Mouse (Mus musculus) Patski (cell line): ENCODE results near the gene Hoxd11. TPM values are rescaled to one million over a fixed set of nuclear protein-coding genes. Genes with fewer than 3 reads are reported as not detected.

Experiments
- ATAC-seq: fragments of 100-300 bp; one replicate; pipeline ENCODE4 v1.8.0; 2021
- CTCF ChIA-PET: fragments of 350-600 bp; sonication (Branson Sonifier 250); formaldehyde crosslinking; loops from one replicate; lab custom pipeline; 2022; ENCODE audit warnings: inconsistent platforms; lab: Charles Lee
- POLR2A ChIA-PET: fragments of 350-600 bp; sonication (Branson Sonifier 250); formaldehyde crosslinking; loops from one replicate; lab custom pipeline; 2022; ENCODE audit warnings: antibody characterized with exemption, inconsistent platforms; lab: Charles Lee
- DNase-seq: peaks from one replicate; pipeline ENCODE4 v3.0.0-alpha.2; 2011; ENCODE audit warnings: low read depth, low spot score
- H3K27me3 ChIP-seq: fragments of 371-371 bp; one replicate; pipeline ENCODE4 v1.5.1; 2021
- CTCF ChIP-seq: fragments of 100-300 bp; IDR thresholded peaks from one replicate; pipeline ENCODE4 v1.5.1; 2021
- in situ Hi-C: fragments of 300-500 bp; cut with MboI; formaldehyde crosslinking; loops from 3 replicates; pipeline ENCODE4 v1.11.1; 2018; ENCODE audit warnings: low pct_unique_long_range_greater_than_20kb, mixed read lengths
- polyA plus RNA-seq: library from polyadenylated mRNA; unstranded; gene quantifications from one replicate; pipeline ENCODE4 v1.2.3, GENCODE M21; 2021

Hoxd11 gene
- polyA plus RNA-seq, 1 experiment from 2014 or later = not detected

DNA sequence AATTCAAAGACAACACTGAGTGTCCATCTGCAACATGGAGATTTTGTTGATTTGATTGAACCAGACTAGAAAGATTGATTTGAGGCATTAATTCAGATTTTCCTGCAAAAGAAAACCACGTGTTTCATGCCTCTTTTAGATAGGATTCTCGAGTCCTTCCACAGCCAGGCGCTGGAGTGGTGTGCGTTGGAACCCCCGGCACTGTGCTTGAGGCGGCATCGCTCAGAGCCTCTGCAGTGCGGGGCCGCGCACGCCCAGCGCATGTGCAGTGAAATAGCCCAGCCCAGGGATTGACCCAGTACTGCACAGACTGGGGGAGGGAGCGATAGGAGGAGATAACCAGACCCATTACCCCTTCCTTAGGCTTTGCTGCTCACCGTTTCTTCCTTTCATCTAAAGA is 35.5 kb downstream of the Hoxd11 start:
- no peak for DNase-seq
- POLR2A ChIA-PET = interaction anchor here (0.6 to 0.7 kb wide), 2 partner anchors 152 to 389 kb away, joined by 3 to 9 read pairs; no protein-coding TSS in a partner anchor
- in situ Hi-C loops = loop anchor here (5.0 kb wide), 2 partner anchors 247 to 342 kb away; no protein-coding TSS in a partner anchor
- CTCF ChIA-PET = interaction anchor here (0.8 to 2.3 kb wide), 9 partner anchors 9 to 436 kb away, joined by 3 to 18 read pairs (median 3); no protein-coding TSS in a partner anchor
- no peaks in the 10 kb centered on the region for H3K27me3 ChIP-seq
- no peak for TF ChIP-seq CTCF
- ATAC-seq = no peak

DNA sequence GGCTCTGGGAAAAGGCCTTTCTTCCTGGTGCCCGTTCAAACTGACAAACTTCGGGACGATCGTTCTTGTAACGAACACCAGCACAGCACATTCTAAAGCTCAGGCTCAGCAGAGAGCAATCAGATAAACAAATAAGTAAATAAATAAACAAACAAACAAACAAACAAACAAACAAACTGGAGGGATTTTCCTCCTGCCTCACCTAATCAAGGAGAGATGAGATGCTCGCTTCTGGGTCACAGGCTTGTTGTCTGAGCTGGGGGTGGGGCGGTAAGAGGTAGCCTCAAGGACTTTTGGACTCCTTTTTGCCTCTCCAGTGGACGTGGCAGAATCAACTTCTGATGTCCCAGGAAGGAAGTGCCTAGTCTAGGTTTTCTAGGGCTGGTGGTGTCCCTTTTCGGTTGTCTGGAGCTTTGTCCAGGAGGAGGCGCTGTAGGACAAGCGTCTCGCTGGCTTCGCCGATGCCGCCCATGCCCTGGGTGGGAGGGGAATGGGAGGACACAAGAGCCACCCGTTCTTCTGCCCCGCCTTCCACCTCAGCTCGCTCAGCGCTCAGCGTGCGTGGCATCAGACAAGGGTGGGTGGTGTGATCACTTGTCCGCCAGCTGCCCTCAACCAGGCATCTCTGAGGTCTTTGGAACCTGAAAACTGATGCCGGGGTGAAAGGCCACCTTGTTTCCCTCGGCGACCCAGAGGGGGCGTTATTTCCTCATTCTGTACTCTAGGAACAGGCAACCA is 36.3 kb downstream of the Hoxd11 start:
- ChIA-PET CTCF (interaction anchor here (0.7 to 2.3 kb wide), 18 partner anchors 10 to 435 kb away, joined by 3 to 18 read pairs (median 4); no protein-coding TSS in a partner anchor), POLR2A (interaction anchor here (0.6 to 0.7 kb wide), 2 partner anchors 151 to 388 kb away, joined by 3 to 9 read pairs; no protein-coding TSS in a partner anchor)
- DNase-seq (peak; percentile 53), ATAC-seq (peak; percentile 90)
- peak; percentile 97 for TF ChIP-seq CTCF
- in situ Hi-C loops = loop anchor here (5.0 kb wide), 2 partner anchors 247 to 342 kb away; no protein-coding TSS in a partner anchor
- no peaks in the 10 kb centered on the region for H3K27me3 ChIP-seq

DNA sequence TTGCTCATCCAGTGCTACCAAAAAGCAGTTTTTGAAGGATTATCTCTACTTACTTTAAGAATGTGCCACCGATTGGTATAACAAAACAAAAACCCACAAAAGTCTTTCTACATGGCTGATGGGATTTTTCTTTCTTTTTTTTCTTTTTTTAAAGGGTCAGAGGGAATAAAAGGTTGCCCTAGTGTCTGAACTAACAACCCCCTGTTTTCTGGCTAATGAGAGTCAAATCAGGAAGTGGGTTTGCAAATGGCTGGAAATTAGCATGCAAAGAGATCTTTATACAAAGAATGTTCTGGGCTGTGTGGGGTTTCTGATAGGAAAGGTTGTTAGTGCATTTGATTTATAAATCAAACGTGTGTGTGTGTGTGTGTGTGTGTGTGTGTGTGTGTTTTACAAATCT is 41.0 kb downstream of the Hoxd11 start:
- ATAC-seq = no peak
- no peaks in the 10 kb centered on the region for H3K27me3 ChIP-seq
- no peak for TF ChIP-seq CTCF
- in situ Hi-C loops = no loop called here
- no peak for DNase-seq
- ChIA-PET POLR2A (no interaction called here), CTCF (no interaction called here)

DNA sequence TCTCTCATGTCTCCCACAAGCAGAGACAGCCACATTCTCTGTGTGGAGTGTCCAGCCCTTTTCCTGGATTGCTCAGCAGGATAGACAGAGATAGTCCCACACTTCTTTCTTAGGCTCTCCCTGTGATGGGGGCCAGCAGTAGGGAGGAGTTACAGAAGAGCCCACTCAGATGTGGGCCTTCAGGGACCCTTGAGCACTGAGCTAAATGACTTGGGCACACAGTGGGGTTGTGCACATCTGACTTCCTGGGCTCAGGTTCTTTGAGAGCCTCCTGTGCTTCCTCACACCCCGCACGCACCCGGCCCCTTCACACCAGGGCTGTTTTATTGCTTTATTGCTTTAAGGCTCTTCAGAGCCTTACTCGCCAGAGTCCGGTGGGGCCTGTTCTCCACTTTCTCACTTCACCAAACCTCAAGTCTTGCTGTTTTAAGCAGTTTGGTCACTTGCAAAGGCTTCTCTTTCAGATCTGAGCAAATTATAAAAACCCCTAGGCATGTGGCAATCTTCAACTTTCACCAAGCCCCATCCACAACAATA is 41.7 kb downstream of the Hoxd11 start:
- CTCF ChIA-PET = no interaction called here
- in situ Hi-C loops = no loop called here
- DNase-seq (no peak), ATAC-seq (no peak)
- POLR2A ChIA-PET = no interaction called here
- no peak for TF ChIP-seq CTCF
- no peaks in the 10 kb centered on the region for H3K27me3 ChIP-seq

DNA sequence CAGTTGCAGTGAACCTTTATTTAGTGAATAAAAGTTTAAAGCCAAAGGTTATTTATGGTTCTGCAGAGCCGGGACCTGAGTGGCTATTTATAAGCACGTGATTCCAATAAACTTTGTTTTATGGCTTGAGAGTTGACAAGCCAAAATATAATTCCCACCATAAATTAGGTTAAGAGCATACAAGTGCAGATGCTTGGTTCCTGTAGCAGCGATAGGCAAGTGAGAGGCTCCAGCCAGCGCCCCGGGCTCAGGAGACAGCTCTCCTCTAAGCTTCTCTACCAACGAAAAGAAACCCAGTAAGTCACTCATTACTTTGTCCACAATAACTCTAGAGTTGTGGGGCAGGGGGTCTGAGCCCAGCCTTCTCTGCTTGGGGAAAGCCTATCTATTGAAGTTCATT is 42.5 kb downstream of the Hoxd11 start:
- in situ Hi-C loops = no loop called here
- DNase-seq = no peak
- ChIA-PET CTCF (no interaction called here), POLR2A (no interaction called here)
- no peak for ATAC-seq
- H3K27me3 ChIP-seq = no peaks in the 10 kb centered on the region
- TF ChIP-seq CTCF = no peak

DNA sequence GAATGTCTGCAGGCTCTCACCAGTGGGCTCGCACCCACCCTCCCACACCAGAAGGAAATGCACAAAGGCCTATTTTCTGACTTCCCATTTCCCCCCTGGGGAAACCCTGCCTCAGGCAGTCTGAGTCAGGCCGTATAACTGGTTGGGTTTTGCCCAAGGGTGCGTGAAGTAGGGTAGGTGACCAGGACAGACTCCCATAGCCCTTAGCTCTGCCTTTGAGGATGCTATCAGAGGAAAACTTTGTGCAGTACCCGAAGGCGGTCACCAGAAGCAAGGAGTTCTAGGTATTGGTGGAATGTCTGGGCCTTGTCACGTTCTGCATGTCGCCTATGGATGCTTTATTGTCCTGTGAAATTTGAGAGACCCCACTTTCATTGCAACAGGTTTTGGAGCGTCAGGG is 43.6 kb downstream of the Hoxd11 start:
- ChIA-PET POLR2A (no interaction called here), CTCF (no interaction called here)
- no peak for ATAC-seq
- DNase-seq = no peak
- in situ Hi-C loops = no loop called here
- H3K27me3 ChIP-seq = no peaks in the 10 kb centered on the region
- no peak for TF ChIP-seq CTCF

DNA sequence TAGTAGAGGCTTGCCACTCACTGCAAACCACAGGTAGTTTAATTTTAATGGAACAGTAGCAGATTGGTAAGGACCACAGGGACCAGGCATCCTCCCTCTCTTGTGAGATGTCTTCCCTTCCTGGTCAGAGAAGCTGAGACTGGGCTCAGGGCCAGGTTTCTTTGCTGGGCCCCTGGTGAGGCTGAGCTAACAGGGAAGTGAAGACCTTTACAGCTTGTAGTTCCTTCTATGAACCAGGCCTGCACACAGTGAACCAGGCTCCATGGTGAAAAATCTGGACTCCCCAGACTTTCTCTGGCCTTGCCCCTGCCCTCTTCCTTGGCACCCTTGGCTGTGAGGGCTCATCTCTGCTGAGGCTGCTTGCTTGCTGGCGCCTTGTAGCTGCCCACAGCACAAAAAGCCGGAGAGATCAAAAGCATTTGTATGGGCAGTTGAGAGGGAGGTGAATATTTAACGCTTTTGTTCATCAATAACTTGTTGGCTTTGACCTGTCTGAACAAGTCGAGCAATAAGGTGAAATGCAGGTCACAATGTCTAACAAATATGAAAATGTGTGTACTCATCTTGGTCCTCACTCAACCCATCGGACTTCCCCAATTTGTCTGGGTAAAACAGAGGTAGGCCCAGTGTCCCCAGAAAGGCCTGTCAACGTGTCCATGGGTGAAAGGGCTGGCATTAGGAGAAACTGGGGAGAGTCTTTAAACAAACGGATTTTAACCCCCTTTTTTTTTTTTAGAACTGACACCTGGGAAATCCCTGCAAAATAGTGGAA is 45.1 kb downstream of the Hoxd11 start:
- no peak for ATAC-seq

DNA sequence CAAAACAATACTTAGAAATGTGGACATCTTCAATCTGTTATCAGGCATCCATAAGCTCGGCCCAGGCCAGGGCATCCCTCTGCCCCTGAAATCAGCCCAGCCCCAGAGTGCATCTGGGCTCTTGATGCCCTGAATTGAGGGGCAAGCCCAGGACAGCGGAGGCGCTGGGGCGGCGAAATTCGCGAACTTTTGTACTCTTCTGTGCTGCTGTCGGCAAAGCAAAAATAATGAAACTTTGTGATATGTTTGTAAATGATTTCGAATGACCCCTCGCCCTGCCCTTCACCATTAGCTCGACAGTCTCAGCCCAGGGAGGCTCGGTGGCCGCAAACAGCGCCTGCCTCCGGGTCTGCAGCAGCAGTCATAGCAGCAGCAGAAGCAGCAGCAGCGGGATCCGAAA is 45.8 kb downstream of the Hoxd11 start:
- POLR2A ChIA-PET = no interaction called here
- CTCF ChIA-PET = no interaction called here
- in situ Hi-C loops = no loop called here
- no peak for ATAC-seq
- no peak for TF ChIP-seq CTCF
- H3K27me3 ChIP-seq = no peaks in the 10 kb centered on the region
- DNase-seq = no peak

More for the DNA sequence above, 45.1 kb downstream of the Hoxd11 start:
- no peak for DNase-seq
- in situ Hi-C loops = no loop called here
- H3K27me3 ChIP-seq = no peaks in the 10 kb centered on the region
- POLR2A ChIA-PET = no interaction called here
- TF ChIP-seq CTCF = no peak
- CTCF ChIA-PET = interaction anchor here (0.7 kb wide), 1 partner anchor 426 kb away, joined by 3 read pairs; no protein-coding TSS in a partner anchor

DNA sequence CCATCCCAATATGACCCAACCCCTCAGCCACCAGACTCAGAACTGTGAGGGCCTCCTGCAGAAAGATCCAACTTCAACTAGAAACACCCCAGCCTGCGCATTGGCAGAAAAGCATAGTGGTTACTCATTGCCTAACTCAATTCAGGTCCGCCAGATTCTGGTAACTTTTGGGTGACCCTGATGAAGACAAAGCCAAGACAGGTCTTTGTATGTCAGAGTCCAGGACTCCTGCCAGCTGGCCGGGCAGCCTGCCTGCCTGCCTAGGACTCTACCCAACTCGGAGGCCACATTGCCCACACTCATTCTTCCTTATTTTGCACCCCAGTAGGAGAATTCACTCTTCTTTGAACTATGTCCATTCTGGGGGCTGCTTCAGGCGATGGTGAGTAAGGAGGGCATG is 47.2 kb downstream of the Hoxd11 start, which contains the start of gene Gm28230:
TSS of gene Gm28230 (plus strand) at position 178 of the 400 bp plus-strand sequence.
- no peaks in the 10 kb centered on the region for H3K27me3 ChIP-seq
- no peak for TF ChIP-seq CTCF
- CTCF ChIA-PET = no interaction called here
- POLR2A ChIA-PET = no interaction called here
- ATAC-seq = no peak
- in situ Hi-C loops = no loop called here
- DNase-seq = no peak

DNA sequence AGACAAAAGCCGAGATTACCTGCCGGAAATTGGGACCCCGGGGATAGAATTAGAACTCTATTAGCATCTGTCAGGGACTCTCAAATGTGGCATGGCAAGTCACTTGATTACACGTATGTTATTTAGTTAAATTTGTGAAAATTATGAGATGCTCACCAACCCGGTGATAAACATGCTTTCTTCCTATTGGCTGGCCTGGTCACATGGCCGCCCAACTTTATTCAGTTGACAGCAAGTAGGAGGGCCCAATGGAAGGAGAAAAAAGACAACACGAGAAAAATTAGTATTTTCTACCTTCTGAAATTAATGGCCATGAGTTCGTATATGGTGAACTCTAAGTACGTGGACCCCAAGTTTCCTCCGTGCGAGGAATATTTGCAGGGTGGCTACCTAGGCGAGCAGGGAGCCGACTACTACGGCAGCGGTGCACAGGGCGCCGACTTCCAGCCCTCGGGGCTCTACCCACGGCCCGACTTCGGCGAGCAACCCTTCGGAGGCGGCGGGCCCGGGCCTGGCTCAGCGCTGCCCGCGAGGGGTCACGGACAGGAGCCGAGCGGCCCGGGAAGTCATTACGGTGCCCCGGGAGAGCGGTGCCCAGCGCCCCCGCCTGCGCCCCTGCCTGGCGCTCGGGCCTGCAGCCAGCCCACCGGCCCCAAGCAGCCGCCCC is 47.7 kb downstream of the Hoxd11 start:
- POLR2A ChIA-PET = no interaction called here

More for the DNA sequence above, 47.7 kb downstream of the Hoxd11 start:
- H3K27me3 ChIP-seq = no peaks in the 10 kb centered on the region
- in situ Hi-C loops = no loop called here
- no peak for TF ChIP-seq CTCF
- no peak for DNase-seq
- CTCF ChIA-PET = no interaction called here
- no peak for ATAC-seq
